ENCODE assay signal across 8 mouse cellular contexts in the genomic region with DNA sequence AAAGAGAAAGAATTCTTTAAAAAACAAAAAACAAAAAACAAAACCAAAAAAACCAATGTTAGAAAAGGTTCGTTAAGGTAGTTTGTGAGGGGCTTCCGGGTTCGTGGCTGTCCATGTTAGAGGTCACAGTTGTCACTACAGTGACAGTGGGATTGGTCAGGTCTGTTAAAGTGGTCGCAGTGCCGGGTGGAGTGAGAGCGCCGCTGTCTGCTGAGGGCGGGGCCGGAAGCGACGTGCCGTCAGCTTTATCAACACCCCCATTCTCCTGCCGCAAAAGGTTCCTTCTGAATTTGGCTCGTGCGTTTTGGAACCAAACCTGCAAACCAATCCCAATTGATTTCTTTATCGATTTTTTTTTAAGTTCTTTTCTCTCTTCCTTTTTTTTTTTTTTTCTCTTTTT. TPM values are rescaled to one million over a fixed set of nuclear protein-coding genes. Genes with fewer than 3 reads are reported as not detected.
A peak's percentile ranks its signal among the peaks of the same experiment; 100 is the strongest.
DNase-seq lines count a peak whose midpoint lies in the region; ATAC-seq and TF ChIP-seq lines count a peak whose summit lies in the region.

No protein-coding gene starts in this region.

- no peaks in the 10 kb centered on the region for H3K4me1 ChIP-seq in bone marrow, adult 2 months (ENCODE audit: control insufficient read depth, insufficient read depth, low read length)
- H3K4me1 ChIP-seq in heart, postnatal 0 days (ENCODE audit: control insufficient read depth, insufficient read depth) = no peaks in the 10 kb centered on the region
- H3K4me1 ChIP-seq in liver, embryonic 15.5 days (replicated peaks) = 0 out of 2 replicates have a peak, but pooled peaks cover 3% of the 10 kb centered on the region

- peak; percentile 71 for ATAC-seq in heart, postnatal 0 days (ENCODE audit: insufficient read depth, low read depth)
- ATAC-seq in liver, embryonic 15.5 days (ENCODE audit: insufficient read depth) = no peak

- H3K36me3 ChIP-seq in heart, postnatal 0 days (replicated peaks; ENCODE audit: control insufficient read depth, insufficient read depth, low read length) = no peaks in the 10 kb centered on the region
- no peaks in the 10 kb centered on the region for H3K36me3 ChIP-seq in liver, embryonic 15.5 days (replicated peaks)
- H3K36me3 ChIP-seq in splenic B cell, adult 2 months (ENCODE audit: control insufficient read depth, insufficient read depth, low read length, poor library complexity, severe bottlenecking) = no peaks in the 10 kb centered on the region

- peak overlapping the region; percentile 62 for H3K4me2 ChIP-seq in heart, postnatal 0 days (ENCODE audit: low read depth, low read length)
- H3K4me2 ChIP-seq in liver, embryonic 15.5 days = peak overlapping the region; percentile 67

- TF ChIP-seq EP300 in heart, postnatal 0 days (IDR thresholded peaks at IDR 0.05; ENCODE audit: low read depth) = no peak

- no peaks in the 10 kb centered on the region for H3K9me3 ChIP-seq in heart, postnatal 0 days (replicated peaks; ENCODE audit: control insufficient read depth, low read length)
- no peaks in the 10 kb centered on the region for H3K9me3 ChIP-seq in liver, embryonic 15.5 days (replicated peaks)

- H3K4me3 ChIP-seq in bone marrow, adult 2 months (replicated peaks; ENCODE audit: control insufficient read depth, low read depth, low read length) = peak overlapping the region; percentile 10
- H3K4me3 ChIP-seq in heart, postnatal 0 days (ENCODE audit: low read depth, low read length) = peak overlapping the region; percentile 42
- H3K4me3 ChIP-seq in liver, embryonic 15.5 days (replicated peaks) = peak overlapping the region; percentile 42

- WGBS in bone marrow, adult 2 months = 1% methylated on average over 16 of the region's 16 CpGs
- under 1% methylated on average over 16 of the region's 16 CpGs for WGBS in heart, postnatal 0 days
- WGBS in liver, embryonic 15.5 days (ENCODE audit: insufficient replicate concordance) = under 1% methylated on average over 16 of the region's 16 CpGs

- peak; percentile 74 for DNase-seq in ES-CJ7 (ENCODE audit: low read depth, low spot score)
- no peak for DNase-seq in heart, postnatal 0 days (ENCODE audit: low spot score)
- peak; percentile 49 for DNase-seq in splenic B cell, adult 2 months (ENCODE audit: low read depth, low spot score)
- no peak for DNase-seq in cerebellum, postnatal 25 days
- no peak for DNase-seq in layer of hippocampus, postnatal 25 days (ENCODE audit: extremely low spot score in 1 of 2, low spot score in 1 of 2)
- DNase-seq in lung, postnatal 36 days = no peak

- TF ChIP-seq POLR2A in bone marrow, adult 2 months (IDR thresholded peaks at IDR 0.05; ENCODE audit: borderline replicate concordance, control insufficient read depth, low read depth, low read length) = no peak

- H3K27ac ChIP-seq in bone marrow, adult 2 months (ENCODE audit: control insufficient read depth, insufficient read depth, low read depth, low read length, poor library complexity) = no peak overlapping the region
- H3K27ac ChIP-seq in heart, postnatal 0 days (ENCODE audit: low read depth) = no peak overlapping the region
- H3K27ac ChIP-seq in liver, embryonic 15.5 days (replicated peaks) = no peak overlapping the region

- TF ChIP-seq CTCF in bone marrow, adult 2 months (IDR thresholded peaks at IDR 0.05; ENCODE audit: control insufficient read depth, insufficient read depth, low read length) = no peak
- TF ChIP-seq CTCF in heart, postnatal 0 days (IDR thresholded peaks at IDR 0.05; ENCODE audit: low read depth) = no peak

- H3K9ac ChIP-seq in heart, postnatal 0 days (replicated peaks; ENCODE audit: low read depth, low read length) = no peak overlapping the region
- H3K9ac ChIP-seq in liver, embryonic 15.5 days = no peak overlapping the region

- H3K27me3 ChIP-seq in heart, postnatal 0 days (ENCODE audit: control insufficient read depth, insufficient read depth, low read length) = peaks cover 41% of the 10 kb centered on the region
- H3K27me3 ChIP-seq in liver, embryonic 15.5 days = peaks cover 46% of the 10 kb centered on the region
- peaks cover 2% of the 10 kb centered on the region; the same call in 1 of the 2 replicates for H3K27me3 ChIP-seq in splenic B cell, adult 2 months (ENCODE audit: control insufficient read depth, insufficient read depth, low read length, poor library complexity, severe bottlenecking)

RNA-seq across cellular contexts. Expression of a gene that starts 17.1 kb away (rescaled TPM):
- not detected in 2 replicates for polyA plus RNA-seq in bone marrow, adult 2 months (2011; ENCODE audit: insufficient read depth, insufficient read length, low replicate concordance, missing spikeins)
- not detected in 2 replicates for total RNA-seq in heart, postnatal 0 days (2014; rRNA removed; ENCODE audit: low replicate concordance)
- 0.05 TPM in 2 replicates for polyA plus RNA-seq in heart, postnatal 0 days (2015; fragmentation: Nextera tagmentation; extraction: Ambion mirVana)
- 0.02 and 0.03 TPM in 2 replicates for polyA plus RNA-seq in liver, embryonic 15.5 days (2015; fragmentation: Nextera tagmentation; extraction: Ambion mirVana)
- total RNA-seq in layer of hippocampus, postnatal 25 days (2021) = 10 to 100 TPM; 11.1 to 14.9 TPM

RNA-seq across cellular contexts. Expression of a gene that starts 25.3 kb away (rescaled TPM):
- polyA plus RNA-seq in bone marrow, adult 2 months (2011; ENCODE audit: insufficient read depth, insufficient read length, low replicate concordance, missing spikeins) = 2.0 and 13.3 TPM in 2 replicates
- total RNA-seq in heart, postnatal 0 days (2014; rRNA removed; ENCODE audit: low replicate concordance) = 30.8 and 43.9 TPM in 2 replicates
- 42.7 and 48.2 TPM in 2 replicates for polyA plus RNA-seq in heart, postnatal 0 days (2015; fragmentation: Nextera tagmentation; extraction: Ambion mirVana)
- 9.6 and 10.9 TPM in 2 replicates for polyA plus RNA-seq in liver, embryonic 15.5 days (2015; fragmentation: Nextera tagmentation; extraction: Ambion mirVana)
- total RNA-seq in layer of hippocampus, postnatal 25 days (2021) = 10 to 100 TPM; 23.9 to 24.7 TPM

Comparison
In these comparisons a context has a peak if more than half of its experiments do, and no peak if none do; other contexts are left out.
1. DNase-seq: peak in ES-CJ7 (single experiment) and splenic B cell, adult 2 months (single experiment); none in heart, postnatal 0 days (single experiment), cerebellum, postnatal 25 days (0 of 2), layer of hippocampus, postnatal 25 days (0 of 2) and lung, postnatal 36 days (single experiment).
2. Peak in every context shown above with its lines, with median percentiles within 50 percentile points of each other: H3K4me3 ChIP-seq.